Mouse (Mus musculus) brown adipose tissue, adult 24 weeks (tissue): Measurements from ENCODE around the gene Odf3l2. TPM values are rescaled to one million over a fixed set of nuclear protein-coding genes. Genes with fewer than 3 reads are reported as not detected.

Experiments used
- H3K27ac ChIP-seq: fragments of 200-500 bp; replicated peaks from 2 replicates; pipeline ENCODE4 v1.5.1; 2012; ENCODE audit warnings: low read depth, mild to moderate bottlenecking, low read length
- H3K4me1 ChIP-seq: fragments of 200-500 bp; 2 replicates; pipeline ENCODE4 v1.6.1; 2012; ENCODE audit warnings: low read length, mixed read lengths; ENCODE audit not compliant: control insufficient read depth, insufficient read depth, insufficient read length
- H3K4me3 ChIP-seq: fragments of 200-500 bp; 2 replicates; pipeline ENCODE4 v1.5.1; 2012; ENCODE audit warnings: low read depth, mild to moderate bottlenecking, low read length, moderate library complexity; ENCODE audit not compliant: insufficient read depth
- polyA plus RNA-seq: library from polyadenylated mRNA; stranded (reverse); fragments of >200 nt; gene quantifications from 2 replicates; pipeline ENCODE4 v1.2.4, GENCODE M21; 2012; ENCODE audit not compliant: missing spikeins, insufficient read depth, insufficient read length

Gene Odf3l2
- polyA plus RNA-seq, 1 experiment = not detected

DNA sequence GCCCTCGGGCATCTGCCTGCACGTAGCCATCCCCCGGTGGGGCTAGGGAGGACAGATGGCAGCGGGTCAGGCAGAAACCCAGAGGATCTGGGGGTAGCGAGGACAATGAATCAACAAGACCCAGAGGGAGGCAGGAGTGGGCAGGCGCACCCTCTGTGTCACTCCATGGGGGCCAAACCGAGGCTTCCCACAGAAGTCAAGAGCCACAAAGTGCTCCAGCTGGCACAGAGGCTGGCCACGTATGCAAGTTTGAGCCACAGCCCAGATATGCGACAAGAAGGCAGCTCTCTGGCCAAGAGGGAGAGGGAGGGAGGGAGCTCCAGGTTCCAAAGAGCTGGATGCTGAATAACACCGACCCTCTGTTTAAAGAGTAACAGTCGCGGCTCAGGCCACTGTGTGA, 21.6 kb downstream of the Odf3l2 start:
- Histone ChIP-seq H3K4me3 (no peak overlapping the region), H3K4me1 (no peaks in the 10 kb centered on the region)

DNA sequence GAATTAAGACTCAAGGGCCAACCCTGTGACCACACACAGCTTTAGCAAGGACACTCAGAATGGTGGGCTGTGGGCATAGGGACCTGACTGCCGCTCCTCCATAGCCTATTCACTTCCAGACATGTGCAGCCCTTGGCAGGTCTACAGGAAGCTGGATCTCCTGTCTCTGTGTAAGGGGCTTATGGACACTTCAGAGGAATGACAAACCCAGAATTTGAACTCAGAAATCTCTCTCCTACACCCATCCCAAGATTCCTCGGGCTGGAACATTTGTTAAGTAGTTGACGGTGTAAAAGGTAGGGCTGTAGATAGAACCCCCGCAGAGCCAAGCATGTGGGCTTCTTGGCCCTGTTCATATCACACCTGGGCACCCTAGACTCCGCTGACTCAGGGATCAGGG, 29.2 kb downstream of the Odf3l2 start:
- H3K27ac ChIP-seq = no peak overlapping the region
- no peaks in the 10 kb centered on the region for H3K4me1 ChIP-seq
- no peak overlapping the region for H3K4me3 ChIP-seq

More for the DNA sequence above, 21.6 kb downstream of the Odf3l2 start:
- H3K27ac ChIP-seq = no peak overlapping the region

DNA sequence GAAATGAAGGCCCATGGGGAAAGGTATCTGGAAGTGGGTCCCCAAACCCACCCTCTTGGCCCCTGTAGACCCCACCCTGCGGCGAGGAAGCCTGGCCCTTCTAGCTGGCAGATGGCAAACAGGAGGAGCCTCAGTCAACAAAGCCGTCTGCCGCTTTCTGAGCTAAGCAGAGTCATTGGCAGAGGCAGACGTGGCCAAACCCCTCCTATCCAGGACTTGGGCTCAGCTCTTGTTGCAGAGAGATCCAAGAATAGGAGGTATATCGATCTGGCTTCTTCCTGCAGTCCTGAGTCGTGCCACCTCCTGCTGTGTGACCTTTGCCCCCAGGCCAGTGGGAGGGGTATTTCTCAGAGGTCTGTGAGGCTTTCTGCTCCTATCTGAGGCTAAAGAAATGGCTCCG, 29.7 kb downstream of the Odf3l2 start:
- H3K27ac ChIP-seq = no peak overlapping the region
- H3K4me1 ChIP-seq = no peaks in the 10 kb centered on the region
- H3K4me3 ChIP-seq = no peak overlapping the region

DNA sequence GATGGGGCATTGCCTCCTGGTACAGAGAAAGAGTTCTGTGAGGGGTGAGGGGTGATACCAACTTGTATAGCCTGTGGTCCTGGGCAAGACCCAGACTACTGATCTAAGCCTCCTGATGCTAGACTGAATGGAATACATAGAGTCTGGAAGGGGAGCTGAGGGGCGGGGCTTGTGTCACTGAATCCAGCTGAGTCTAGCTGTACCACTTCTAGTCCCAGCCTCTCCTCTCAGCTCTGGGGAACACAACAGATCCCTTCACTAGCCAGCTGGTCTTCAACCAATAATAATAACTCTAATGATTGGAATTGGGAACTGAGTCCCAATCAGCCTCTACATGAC, 31.3 kb downstream of the Odf3l2 start:
- Histone ChIP-seq H3K4me1 (no peaks in the 10 kb centered on the region), H3K27ac (no peak overlapping the region), H3K4me3 (peak overlapping the region; percentile 55; the same call in 1 of the 2 replicates)

DNA sequence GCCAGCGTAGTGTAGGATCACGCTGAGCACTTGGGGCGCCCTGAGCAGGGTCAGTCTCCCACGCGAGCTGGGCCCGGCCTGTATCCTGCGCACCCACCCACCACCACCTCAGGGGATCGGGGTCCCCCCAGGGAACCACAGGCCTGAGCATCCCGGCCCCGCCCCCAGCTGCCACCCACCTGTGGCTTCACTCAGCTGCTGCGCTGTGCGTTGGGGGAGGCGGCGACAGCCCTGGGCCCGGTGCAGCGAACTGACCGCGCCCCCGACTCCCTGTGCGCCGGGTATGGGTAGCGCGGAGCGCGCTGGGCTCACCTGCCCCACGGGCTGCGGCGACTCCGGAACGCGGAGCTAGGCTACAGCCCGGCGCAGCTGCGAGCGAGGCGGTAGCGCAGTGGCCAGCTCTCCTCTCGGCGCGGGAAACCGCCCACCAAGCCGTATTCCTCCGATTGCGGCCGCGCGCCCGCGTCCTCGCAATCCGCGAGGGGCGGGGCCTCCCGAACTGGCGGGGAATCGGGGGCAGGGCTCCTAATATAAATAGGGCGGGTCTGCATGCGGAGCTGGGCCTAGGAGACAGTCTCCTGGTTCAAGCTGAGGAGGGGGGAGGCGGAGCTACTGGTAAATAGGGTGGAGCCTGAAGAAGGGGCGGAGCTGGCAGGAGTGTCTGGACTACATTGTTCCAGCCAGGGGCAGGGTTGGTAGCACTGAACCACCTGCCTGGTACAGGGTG, 31.8 kb downstream of the Odf3l2 start, which contains the start of gene C2cd4c:
C2cd4c (minus strand) TSS at position 448 of the 727 bp plus-strand sequence.
- H3K4me3 ChIP-seq = peak within 1 kb of the TSS; percentile 55
- H3K27ac ChIP-seq = no peak within 1 kb of the TSS

DNA sequence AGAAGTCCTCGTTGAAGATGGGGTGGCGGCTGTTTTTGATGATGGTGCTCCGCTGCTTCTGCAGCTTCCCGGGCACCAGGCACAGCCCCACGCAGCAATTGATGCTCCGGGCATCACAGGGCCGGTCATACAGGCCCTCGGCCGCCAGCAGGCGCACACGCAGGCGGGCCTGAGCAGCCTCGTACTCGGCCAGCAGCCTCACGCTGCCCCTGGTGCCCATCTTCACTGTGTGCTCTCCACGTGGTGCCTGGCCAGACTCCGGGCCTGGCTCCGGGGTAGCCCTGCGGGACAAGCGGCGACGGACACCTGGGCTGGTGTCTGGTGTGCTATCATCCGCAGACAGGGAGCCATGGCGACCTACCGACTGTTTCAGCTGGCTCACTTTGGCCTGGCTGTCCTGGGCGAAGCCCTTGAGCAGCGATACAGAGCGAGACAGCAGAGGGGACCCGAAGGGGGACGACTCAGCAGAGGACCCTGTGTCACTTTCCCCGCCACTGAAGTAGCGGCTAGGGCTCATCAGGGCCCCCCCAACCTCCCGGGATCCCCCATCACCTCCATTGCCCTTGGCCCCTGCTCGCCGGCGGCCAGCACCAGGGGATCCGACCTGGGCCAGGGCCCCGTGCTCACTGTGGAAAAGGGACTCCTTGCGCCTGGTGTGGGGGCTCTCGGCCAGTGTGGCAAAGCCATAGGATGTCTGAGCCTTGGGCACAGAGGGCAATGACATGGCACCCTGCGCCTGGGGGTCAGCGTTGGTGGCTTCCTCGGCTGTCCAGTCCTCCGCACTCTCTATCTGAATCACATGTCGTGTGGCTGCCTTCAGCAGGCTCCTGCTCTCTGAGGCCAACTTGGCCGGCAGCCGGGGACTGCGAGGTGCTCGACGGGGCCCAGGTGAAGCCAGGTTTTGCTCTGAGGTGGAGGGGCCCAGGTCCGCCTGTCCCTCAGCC, 33.1 kb downstream of the Odf3l2 start:
- no peak overlapping the region for H3K4me3 ChIP-seq
- no peaks in the 10 kb centered on the region for H3K4me1 ChIP-seq
- H3K27ac ChIP-seq = no peak overlapping the region

More for the DNA sequence above, 31.8 kb downstream of the Odf3l2 start, which contains the start of gene C2cd4c:
- H3K4me1 ChIP-seq = no peaks in the 10 kb centered on the region

DNA sequence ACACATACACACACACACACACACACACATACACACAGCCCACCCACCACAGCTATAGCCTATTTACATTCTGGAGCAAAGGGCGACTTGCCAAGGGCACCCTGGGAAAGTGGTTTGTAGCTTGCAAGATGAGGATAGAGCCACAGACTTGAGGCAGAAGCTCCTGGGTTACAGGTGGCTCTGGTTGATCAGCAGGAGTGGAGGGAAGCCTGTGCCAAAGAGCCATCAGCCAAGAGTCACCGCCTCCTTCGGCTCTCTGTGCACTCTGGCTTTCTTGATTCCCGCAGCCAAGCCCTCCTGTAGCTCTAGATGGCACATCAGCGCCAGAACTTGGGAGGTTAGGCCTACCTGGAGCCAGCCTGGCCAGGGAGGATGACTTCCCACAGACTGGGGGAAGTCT, 34.2 kb downstream of the Odf3l2 start:
- Histone ChIP-seq H3K4me1 (no peaks in the 10 kb centered on the region), H3K4me3 (no peak overlapping the region), H3K27ac (no peak overlapping the region)

DNA sequence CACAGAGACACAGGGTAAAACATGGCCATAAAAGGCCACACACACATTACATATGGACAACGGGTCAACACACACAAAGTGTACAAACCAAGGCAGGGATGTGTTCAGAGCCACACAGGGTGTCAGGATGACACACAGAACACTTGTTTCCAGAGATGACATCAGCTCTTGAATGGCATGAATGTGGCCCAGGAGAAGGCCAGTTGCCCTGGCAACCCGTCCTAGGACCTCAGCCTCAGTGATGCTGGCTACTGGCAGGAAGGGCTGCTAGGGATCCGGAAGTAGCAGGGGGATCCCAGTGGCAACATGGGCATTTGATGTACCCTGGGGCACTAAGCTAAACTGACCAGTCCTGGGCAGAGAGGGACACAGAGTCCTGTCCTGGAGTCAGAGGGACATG, 36.3 kb downstream of the Odf3l2 start:
- no peak overlapping the region for H3K4me3 ChIP-seq
- no peak overlapping the region for H3K27ac ChIP-seq
- no peaks in the 10 kb centered on the region for H3K4me1 ChIP-seq

DNA sequence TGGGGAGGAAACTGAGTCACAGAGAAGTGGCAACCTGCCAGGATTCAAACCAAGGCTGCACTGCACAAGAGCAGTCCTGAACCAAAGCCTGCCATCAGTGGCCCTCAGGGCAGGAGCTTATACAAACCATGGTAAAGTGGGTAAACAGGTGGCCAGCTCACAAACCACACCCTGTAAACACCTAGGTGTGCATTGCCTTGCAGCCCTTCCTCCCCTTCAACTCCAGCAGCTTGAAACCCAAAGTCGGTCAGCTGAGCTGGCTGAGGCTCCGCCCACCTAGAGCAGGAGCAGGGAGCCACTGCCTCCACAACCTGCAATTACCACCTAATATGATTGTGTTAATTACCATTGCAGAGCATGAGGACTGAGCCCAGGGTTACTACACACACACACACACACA, 37.6 kb downstream of the Odf3l2 start:
- Histone ChIP-seq H3K27ac (no peak overlapping the region), H3K4me1 (no peaks in the 10 kb centered on the region), H3K4me3 (no peak overlapping the region)

DNA sequence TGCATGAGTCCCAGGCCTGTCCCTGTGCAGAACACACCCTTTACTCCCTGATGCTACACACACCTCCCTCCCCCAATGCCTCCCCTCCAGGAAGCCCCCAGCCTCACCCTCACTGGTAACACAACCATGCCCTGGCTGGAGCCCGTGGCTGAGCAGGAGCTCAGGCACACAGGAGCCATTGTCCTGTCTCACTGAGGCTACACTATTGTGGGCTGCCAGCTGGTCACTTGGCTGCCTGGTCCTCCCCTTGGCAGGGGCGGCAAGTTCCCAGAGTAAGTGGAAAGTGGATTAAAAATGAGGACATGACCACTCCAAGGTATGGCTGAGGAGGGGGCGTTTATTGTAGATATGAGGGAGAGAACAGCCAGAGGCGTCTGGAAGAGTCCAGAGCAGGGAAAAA, 39.0 kb downstream of the Odf3l2 start:
- Histone ChIP-seq H3K4me1 (no peaks in the 10 kb centered on the region), H3K27ac (no peak overlapping the region), H3K4me3 (no peak overlapping the region)

DNA sequence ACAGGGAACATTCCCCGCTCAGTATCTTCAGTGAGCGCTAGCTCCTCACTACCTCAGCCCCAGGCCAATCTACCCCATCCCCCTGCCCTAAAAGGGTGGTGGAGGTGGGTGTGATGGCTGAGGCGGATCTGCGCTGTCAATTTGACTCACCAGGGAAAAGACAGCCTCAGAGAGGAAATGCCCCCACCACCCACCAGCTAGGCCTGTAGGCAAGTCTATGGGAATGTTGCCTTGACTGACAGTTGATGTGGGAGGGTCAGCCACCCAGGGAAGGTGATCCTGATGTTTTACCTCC, 47.7 kb downstream of the Odf3l2 start:
- Histone ChIP-seq H3K4me3 (no peak overlapping the region), H3K4me1 (no peaks in the 10 kb centered on the region), H3K27ac (no peak overlapping the region)

DNA sequence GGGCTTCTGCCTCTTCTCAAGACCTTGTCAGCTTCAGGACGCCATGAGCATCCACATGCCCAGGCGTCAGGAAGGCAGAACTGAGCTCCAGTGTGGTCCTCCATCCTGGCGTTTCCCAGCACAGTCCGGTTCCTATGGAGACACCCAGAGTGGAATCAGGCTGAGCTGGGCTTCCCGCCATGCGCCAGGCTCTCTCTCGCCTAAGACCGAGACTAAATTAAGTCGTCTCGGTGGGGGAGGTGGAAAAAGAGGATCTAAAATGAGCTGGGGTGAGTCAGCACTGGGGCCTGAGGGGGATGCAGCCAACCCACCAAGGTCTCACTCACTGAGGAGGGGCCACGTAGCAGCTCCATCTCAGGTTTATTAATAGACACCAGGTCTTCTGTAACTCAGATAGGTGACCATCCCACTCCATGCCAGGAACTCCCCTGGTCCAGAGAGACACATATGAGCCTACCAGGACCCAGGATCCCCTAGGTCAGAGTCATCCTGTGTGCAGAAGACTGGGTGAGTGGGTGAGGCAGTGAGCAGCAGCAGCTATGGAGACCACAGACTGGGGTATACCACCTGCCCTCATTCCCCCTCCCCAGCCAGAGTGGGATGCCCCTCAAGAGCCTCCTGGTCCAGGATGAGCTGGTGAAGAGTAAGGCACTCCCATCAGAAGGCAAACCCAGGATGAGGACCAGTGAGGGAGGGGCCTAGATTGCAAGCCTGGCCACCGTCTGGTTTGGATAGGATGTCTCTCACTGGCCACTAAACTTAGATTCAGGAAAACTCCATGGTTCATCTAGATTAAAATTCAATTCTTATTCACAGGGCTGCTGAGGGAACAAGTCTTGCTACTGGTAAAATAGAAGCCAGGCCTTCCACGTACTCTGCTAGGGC, 48.2 kb downstream of the Odf3l2 start:
- H3K4me1 ChIP-seq = no peaks in the 10 kb centered on the region

DNA sequence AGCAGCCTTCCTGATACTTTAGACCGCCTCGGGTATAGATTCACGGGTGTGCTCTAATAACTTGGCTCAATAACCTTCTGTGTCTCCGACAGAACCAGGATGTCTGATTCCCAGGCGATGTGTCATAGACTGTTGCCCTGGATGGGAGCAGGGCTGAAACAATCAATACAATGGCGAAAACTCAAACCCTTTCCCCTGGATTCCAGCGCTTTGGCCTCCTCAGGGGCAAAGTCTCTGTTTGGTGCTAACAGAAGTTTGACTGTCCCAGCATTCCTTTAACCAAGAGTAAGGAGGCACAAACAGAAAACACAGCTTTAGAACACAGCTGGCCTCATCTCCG, 50.0 kb downstream of the Odf3l2 start:
- Histone ChIP-seq H3K4me1 (no peaks in the 10 kb centered on the region), H3K4me3 (no peak overlapping the region)

More for the DNA sequence above, 48.2 kb downstream of the Odf3l2 start:
- Histone ChIP-seq H3K4me3 (no peak overlapping the region), H3K27ac (no peak overlapping the region)

DNA sequence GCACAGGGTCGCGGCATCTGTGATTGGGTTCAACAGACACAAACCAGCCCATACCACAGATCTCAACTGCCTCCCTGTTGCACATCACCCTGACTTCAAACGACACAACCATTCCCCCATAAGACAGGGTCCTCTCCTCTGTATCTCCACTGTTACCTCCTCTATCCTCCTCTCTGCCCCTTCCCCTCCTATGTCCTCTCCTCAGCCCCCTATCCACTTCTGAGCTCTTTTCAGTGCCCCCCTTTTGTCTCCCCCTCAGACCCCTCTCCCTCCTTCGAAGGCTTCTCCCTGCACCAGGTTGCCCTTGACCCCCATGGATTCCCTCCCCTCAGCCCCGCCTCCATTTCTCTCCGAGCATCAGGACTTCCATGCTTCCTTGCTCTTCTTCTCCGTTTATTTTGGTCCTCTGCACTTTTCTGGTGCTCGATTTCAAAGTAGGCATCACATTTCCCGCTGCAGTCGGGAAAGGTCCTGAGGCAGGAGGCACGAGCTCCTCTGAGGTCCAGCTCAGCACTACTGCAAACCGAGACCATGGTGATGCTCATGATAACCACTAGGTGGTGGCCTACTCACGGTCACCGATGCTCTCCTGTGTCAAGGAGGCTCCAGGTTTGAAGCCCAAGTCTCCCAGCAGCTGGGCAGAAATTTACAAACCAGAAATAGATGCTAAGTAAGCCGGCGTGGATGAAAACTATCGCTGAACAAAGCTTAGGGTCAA, 50.5 kb downstream of the Odf3l2 start:
- no peak overlapping the region for H3K27ac ChIP-seq
- no peak overlapping the region for H3K4me3 ChIP-seq
- H3K4me1 ChIP-seq = no peaks in the 10 kb centered on the region

More for the DNA sequence above, 50.0 kb downstream of the Odf3l2 start:
- no peak overlapping the region for H3K27ac ChIP-seq
